Mouse (Mus musculus) midbrain, embryonic 16.5 days (tissue): ENCODE measurements around the gene Me3. TPM values are rescaled to one million over a fixed set of nuclear protein-coding genes. Genes with fewer than 3 reads are reported as not detected.
A peak's percentile ranks its signal among the peaks of the same experiment; 100 is the strongest.

Experiments
- ATAC-seq: fragments of 200-750 bp; cut with Nextera tagmentation; 2 replicates; pipeline ENCODE4 v1.8.0; 2017; ENCODE audit warnings: moderate TSS enrichment
- H3K27ac ChIP-seq: fragments of 300-500 bp; sonication (generic); 2 replicates; pipeline ENCODE4 v1.5.1; 2014; ENCODE audit warnings: mild to moderate bottlenecking, low read length, mixed read lengths
- H3K27me3 ChIP-seq: fragments of 300-500 bp; sonication (generic); 2 replicates; pipeline ENCODE4 v1.6.1; 2014; ENCODE audit warnings: low read depth, low read length, mixed read lengths; ENCODE audit not compliant: control insufficient read depth, insufficient read depth
- H3K36me3 ChIP-seq: fragments of 300-500 bp; sonication (generic); 2 replicates; pipeline ENCODE4 v1.6.1; 2014; ENCODE audit warnings: mild to moderate bottlenecking, low read length, moderate library complexity, mixed read lengths; ENCODE audit not compliant: control insufficient read depth, insufficient read depth
- H3K4me1 ChIP-seq: fragments of 300-500 bp; sonication (generic); 2 replicates; pipeline ENCODE4 v1.6.1; 2014; ENCODE audit warnings: mild to moderate bottlenecking, low read length, mixed read lengths; ENCODE audit not compliant: control insufficient read depth, insufficient read depth
- H3K4me2 ChIP-seq: fragments of 300-500 bp; sonication (generic); 2 replicates; pipeline ENCODE4 v1.6.1; 2014; ENCODE audit warnings: mild to moderate bottlenecking, low read length, mixed read lengths
- H3K4me3 ChIP-seq: fragments of 300-500 bp; sonication (generic); 2 replicates; pipeline ENCODE4 v1.5.1; 2014; ENCODE audit warnings: low read depth, mild to moderate bottlenecking, low read length, moderate library complexity, mixed read lengths
- H3K9ac ChIP-seq: fragments of 300-500 bp; sonication (generic); 2 replicates; pipeline ENCODE4 v1.6.1; 2014; ENCODE audit warnings: low read depth, low read length, mixed read lengths
- H3K9me3 ChIP-seq: fragments of 300-500 bp; sonication (generic); replicated peaks from 2 replicates; pipeline ENCODE4 v1.6.1; 2014; ENCODE audit warnings: mild to moderate bottlenecking, low read length, mixed read lengths; ENCODE audit not compliant: control insufficient read depth, poor library complexity, severe bottlenecking
- WGBS: fragments of 180-500 bp; shearing (Covaris S2); extraction: QIAGEN DNeasy Blood & Tissue Kit; methylation state at CpG from one replicate; pipeline ENCODE4 v1.1.7; 2014; 5-methylcytosine and 5-hydroxymethylcytosine counted together
- polyA plus RNA-seq: library from polyadenylated mRNA; unstranded; fragments of >200 nt; fragmentation: Nextera tagmentation; extraction: Ambion mirVana; gene quantifications from 2 replicates; pipeline ENCODE4 v1.2.1, GENCODE M21; 2015

Me3 gene
- polyA plus RNA-seq, 1 experiment from 2014 or later = 13.8 TPM

GRCm38 (mm10) chr7:89856440-89857217 is 224.4 kb downstream of the Me3 start:
- no peak overlapping the region for H3K9ac ChIP-seq
- H3K4me1 ChIP-seq = no peaks in the 10 kb centered on the region
- WGBS = 50% methylated on average over 17 of the region's 17 CpGs
- H3K36me3 ChIP-seq = no peaks in the 10 kb centered on the region
- no peak overlapping the region for H3K27ac ChIP-seq
- H3K4me3 ChIP-seq = no peak overlapping the region
- no peaks in the 10 kb centered on the region for H3K9me3 ChIP-seq
- no peak overlapping the region for H3K4me2 ChIP-seq
- ATAC-seq = no peak
- no peaks in the 10 kb centered on the region for H3K27me3 ChIP-seq

- Histone ChIP-seq H3K4me1 (no peaks in the 10 kb centered on the region), H3K27ac (no peak overlapping the region), H3K27me3 (no peaks in the 10 kb centered on the region), H3K36me3 (no peaks in the 10 kb centered on the region), H3K4me2 (no peak overlapping the region), H3K9me3 (no peaks in the 10 kb centered on the region), H3K9ac (no peak overlapping the region), H3K4me3 (no peak overlapping the region)
- no peak for ATAC-seq
- 100% methylated on average over 1 of the region's 1 CpGs for WGBS
These were observed 232.6 kb downstream of the Me3 start for GRCm38 (mm10) chr7:89864769-89865168.

GRCm38 (mm10) chr7:89867221-89867620 is 235.0 kb downstream of the Me3 start:
- 85% methylated on average over 5 of the region's 5 CpGs for WGBS
- Histone ChIP-seq H3K9me3 (no peaks in the 10 kb centered on the region), H3K4me2 (no peak overlapping the region), H3K36me3 (no peaks in the 10 kb centered on the region), H3K4me3 (no peak overlapping the region), H3K4me1 (no peaks in the 10 kb centered on the region), H3K27me3 (no peaks in the 10 kb centered on the region), H3K27ac (no peak overlapping the region), H3K9ac (no peak overlapping the region)
- ATAC-seq = no peak

GRCm38 (mm10) chr7:89879686-89880085 is 247.5 kb downstream of the Me3 start:
- Histone ChIP-seq H3K9ac (no peak overlapping the region), H3K4me2 (no peak overlapping the region), H3K4me1 (no peaks in the 10 kb centered on the region), H3K4me3 (no peak overlapping the region), H3K27ac (no peak overlapping the region), H3K36me3 (no peaks in the 10 kb centered on the region), H3K9me3 (no peaks in the 10 kb centered on the region), H3K27me3 (no peaks in the 10 kb centered on the region)
- 69% methylated on average over 1 of the region's 1 CpGs for WGBS
- no peak for ATAC-seq

- Histone ChIP-seq H3K36me3 (no peaks in the 10 kb centered on the region), H3K9ac (no peak overlapping the region), H3K4me3 (no peak overlapping the region), H3K9me3 (no peaks in the 10 kb centered on the region), H3K4me2 (no peak overlapping the region), H3K4me1 (no peaks in the 10 kb centered on the region), H3K27me3 (no peaks in the 10 kb centered on the region), H3K27ac (no peak overlapping the region)
- whole genome bisulfite sequencing = 88% methylated on average over 3 of the region's 3 CpGs
- no peak for ATAC-seq
These were observed 252.4 kb downstream of the Me3 start for GRCm38 (mm10) chr7:89884551-89884950.

- no peaks in the 10 kb centered on the region for H3K36me3 ChIP-seq
- H3K4me1 ChIP-seq = no peaks in the 10 kb centered on the region
- H3K4me3 ChIP-seq = no peak overlapping the region
- H3K27ac ChIP-seq = no peak overlapping the region
- WGBS = 78% methylated on average over 5 of the region's 5 CpGs
- no peak overlapping the region for H3K9ac ChIP-seq
- H3K4me2 ChIP-seq = no peak overlapping the region
- no peaks in the 10 kb centered on the region for H3K27me3 ChIP-seq
- no peaks in the 10 kb centered on the region for H3K9me3 ChIP-seq
- no peak for ATAC-seq
These were observed 259.2 kb downstream of the Me3 start for GRCm38 (mm10) chr7:89891412-89891811.

GRCm38 (mm10) chr7:89891856-89892255 is 259.7 kb downstream of the Me3 start:
- Histone ChIP-seq H3K4me3 (no peak overlapping the region), H3K36me3 (no peaks in the 10 kb centered on the region), H3K27ac (no peak overlapping the region), H3K4me1 (no peaks in the 10 kb centered on the region), H3K9me3 (no peaks in the 10 kb centered on the region), H3K9ac (no peak overlapping the region), H3K4me2 (no peak overlapping the region), H3K27me3 (no peaks in the 10 kb centered on the region)
- whole genome bisulfite sequencing = 28% methylated on average over 4 of the region's 4 CpGs
- ATAC-seq = no peak

- 91% methylated on average over 8 of the region's 8 CpGs for WGBS
- Histone ChIP-seq H3K27me3 (no peaks in the 10 kb centered on the region), H3K4me3 (peak overlapping the region; percentile 4; the same call in 1 of the 2 replicates), H3K4me2 (peak overlapping the region; percentile 39), H3K4me1 (peaks cover 9% of the 10 kb centered on the region), H3K27ac (no peak overlapping the region), H3K36me3 (no peaks in the 10 kb centered on the region), H3K9me3 (no peaks in the 10 kb centered on the region), H3K9ac (no peak overlapping the region)
- ATAC-seq = no peak
These were observed 270.8 kb downstream of the Me3 start for GRCm38 (mm10) chr7:89903007-89903406.

GRCm38 (mm10) chr7:89903442-89904343 is 271.5 kb downstream of the Me3 start, which contains the start of gene Ccdc81:
TSS of gene Ccdc81 (minus strand) at chr7:89903629.
- peaks cover 9% of the 10 kb centered on the region for H3K4me1 ChIP-seq
- H3K9ac ChIP-seq = no peak within 1 kb of the TSS
- no peaks in the 10 kb centered on the region for H3K36me3 ChIP-seq
- H3K27ac ChIP-seq = no peak within 1 kb of the TSS
- 22% methylated on average over 22 of the region's 22 CpGs for WGBS
- H3K9me3 ChIP-seq = no peaks in the 10 kb centered on the region
- peak; percentile 75 for ATAC-seq
- peak within 1 kb of the TSS; percentile 39 for H3K4me2 ChIP-seq
- H3K4me3 ChIP-seq = peak within 1 kb of the TSS; percentile 4; the same call in 1 of the 2 replicates
- no peaks in the 10 kb centered on the region for H3K27me3 ChIP-seq
